9 mouse cellular contexts compared by ENCODE assay signal in the genomic region with DNA sequence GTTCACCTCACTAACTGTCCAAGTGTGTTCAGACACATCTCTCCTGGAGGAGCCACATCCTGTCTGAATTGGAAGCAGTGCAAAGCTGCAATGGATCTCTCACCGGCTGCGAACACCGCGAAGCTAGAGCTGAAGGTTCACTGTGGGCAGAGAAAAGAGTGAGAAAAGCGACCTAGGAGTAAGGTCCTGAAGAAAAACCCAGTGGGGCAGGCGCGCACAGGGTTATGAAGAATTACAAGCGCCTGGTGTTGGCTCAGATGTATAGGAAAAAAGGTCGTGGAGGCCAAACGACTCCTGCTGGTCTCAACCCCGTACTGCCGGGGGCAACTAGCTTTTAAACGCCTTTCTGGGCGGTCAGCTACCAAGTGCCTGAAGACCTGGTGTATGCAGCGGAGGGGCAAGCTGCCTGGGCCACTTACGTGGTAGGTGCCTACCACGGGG. TPM values are rescaled to one million over a fixed set of nuclear protein-coding genes. Genes with fewer than 3 reads are reported as not detected.
DNase-seq lines count a peak whose midpoint lies in the region; ATAC-seq lines count a peak whose summit lies in the region.
"Had no signal": no experiment of that assay in that cellular context is flagged by ENCODE, and none has a peak within 500 bp of the region (broad histone marks: within the 10 kb centered on the region; RNA-seq: fewer than 3 reads in every experiment).

No protein-coding gene starts in this region.

- peaks cover 20% of the 10 kb centered on the region; the same call in 1 of the 2 replicates for H3K4me1 ChIP-seq in midbrain, embryonic 14.5 days (ENCODE audit: control insufficient read depth, insufficient read depth, low read length)
- H3K4me1 ChIP-seq in midbrain, embryonic 13.5 days (replicated peaks): peaks cover 40% of the 10 kb centered on the region
- peaks cover 31% of the 10 kb centered on the region for H3K4me1 ChIP-seq in limb, embryonic 11.5 days (ENCODE audit: control insufficient read depth, insufficient read depth, low read length)

- DNase-seq in adrenal gland, adult 2 months: peak; percentile 41
- DNase-seq in adrenal gland, postnatal 4 days (ENCODE audit: low spot score in 2 of 2): no peak
- peak; percentile 31 for DNase-seq in midbrain, embryonic 14.5 days
- peak; percentile 78 for DNase-seq in limb, embryonic 11.5 days (ENCODE audit: low spot score)
- no peak for DNase-seq in cerebellum, postnatal 25 days
- no peak for DNase-seq in cerebellum, adult 9-11 months
- DNase-seq in layer of hippocampus, postnatal 25 days (ENCODE audit: extremely low spot score in 1 of 2, low spot score in 1 of 2): no peak
- DNase-seq: cerebellum, adult 11 months had no signal

- WGBS in midbrain, embryonic 14.5 days: 1% methylated on average over 17 of the region's 17 CpGs
- 2% methylated on average over 17 of the region's 17 CpGs for WGBS in midbrain, embryonic 13.5 days
- WGBS in limb, embryonic 11.5 days: under 1% methylated on average over 17 of the region's 17 CpGs

- ATAC-seq in midbrain, embryonic 14.5 days (ENCODE audit: low FRiP score, low TSS enrichment): no peak
- no peak for ATAC-seq in midbrain, embryonic 13.5 days
- ATAC-seq in limb, embryonic 11.5 days (ENCODE audit: insufficient number of reproducible peaks, low FRiP score, low TSS enrichment, low read depth): no peak

- H3K27me3 ChIP-seq in midbrain, embryonic 14.5 days (ENCODE audit: control insufficient read depth, insufficient read depth, low read length): peaks cover 82% of the 10 kb centered on the region
- H3K27me3 ChIP-seq in midbrain, embryonic 13.5 days: peaks cover 98% of the 10 kb centered on the region
- peaks cover 80% of the 10 kb centered on the region for H3K27me3 ChIP-seq in limb, embryonic 11.5 days (ENCODE audit: control insufficient read depth, insufficient read depth, low read length)

- no peak overlapping the region for H3K4me2 ChIP-seq in midbrain, embryonic 14.5 days (ENCODE audit: low read length)
- no peak overlapping the region for H3K4me2 ChIP-seq in midbrain, embryonic 13.5 days (replicated peaks)
- H3K4me2 ChIP-seq in limb, embryonic 11.5 days (ENCODE audit: low read depth, severe bottlenecking): peak overlapping the region; percentile 55

- no peak overlapping the region for H3K27ac ChIP-seq in midbrain, embryonic 14.5 days (replicated peaks; ENCODE audit: low read depth, low read length)
- H3K27ac ChIP-seq in midbrain, embryonic 13.5 days: no peak overlapping the region
- H3K27ac ChIP-seq in limb, embryonic 11.5 days (replicated peaks; ENCODE audit: low read depth, low read length): peak overlapping the region; percentile 68

- no peaks in the 10 kb centered on the region for H3K9me3 ChIP-seq in midbrain, embryonic 14.5 days (ENCODE audit: control insufficient read depth, low read length)
- H3K9me3 ChIP-seq in midbrain, embryonic 13.5 days: no peaks in the 10 kb centered on the region
- no peaks in the 10 kb centered on the region for H3K9me3 ChIP-seq in limb, embryonic 11.5 days (ENCODE audit: control insufficient read depth, low read length)

- H3K4me3 ChIP-seq in midbrain, embryonic 14.5 days (replicated peaks; ENCODE audit: low read depth, low read length): no peak overlapping the region
- H3K4me3 ChIP-seq in midbrain, embryonic 13.5 days (replicated peaks): no peak overlapping the region
- peak overlapping the region; percentile 61 for H3K4me3 ChIP-seq in limb, embryonic 11.5 days (ENCODE audit: low read depth, low read length)

- no peaks in the 10 kb centered on the region for H3K36me3 ChIP-seq in midbrain, embryonic 14.5 days (ENCODE audit: control insufficient read depth, insufficient read depth, low read length)
- H3K36me3 ChIP-seq in midbrain, embryonic 13.5 days: no peaks in the 10 kb centered on the region
- no peaks in the 10 kb centered on the region for H3K36me3 ChIP-seq in limb, embryonic 11.5 days (ENCODE audit: control insufficient read depth, insufficient read depth, low read length)

- H3K9ac ChIP-seq in midbrain, embryonic 14.5 days (replicated peaks; ENCODE audit: low read length): no peak overlapping the region
- no peak overlapping the region for H3K9ac ChIP-seq in midbrain, embryonic 13.5 days (replicated peaks)
- H3K9ac ChIP-seq in limb, embryonic 11.5 days (ENCODE audit: low read length): peak overlapping the region; percentile 32

RNA-seq across cellular contexts. Expression of a gene that starts 1.4 kb away (rescaled TPM):
- total RNA-seq in adrenal gland, adult 2 months (2021): 10 to 100 TPM; 16.8 to 29.0 TPM
- 54.5 and 56.0 TPM in 2 replicates for polyA plus RNA-seq in adrenal gland, adult 2 months (2012; rRNA removed)
- total RNA-seq in adrenal gland, postnatal 4 days (2021): 10 to 100 TPM; 63.3 TPM
- polyA plus RNA-seq in midbrain, embryonic 14.5 days (2014; fragmentation: Nextera tagmentation; extraction: Ambion mirVana): 0.69 and 0.83 TPM in 2 replicates
- 0.44 and 0.57 TPM in 2 replicates for polyA plus RNA-seq in midbrain, embryonic 13.5 days (2015; fragmentation: Nextera tagmentation; extraction: Ambion mirVana)
- polyA plus RNA-seq in limb, embryonic 11.5 days (2014; fragmentation: Nextera tagmentation; extraction: Ambion mirVana): 11.3 and 14.9 TPM in 2 replicates
- total RNA-seq in layer of hippocampus, postnatal 25 days (2021): 1 to 10 TPM; 1.7 to 3.0 TPM

RNA-seq across cellular contexts. Expression of a gene that starts 19.2 kb away (rescaled TPM):
- total RNA-seq in adrenal gland, adult 2 months (2021): not detected
- not detected in 2 replicates for polyA plus RNA-seq in adrenal gland, adult 2 months (2012; rRNA removed)
- not detected for total RNA-seq in adrenal gland, postnatal 4 days (2021)
- not detected in 2 replicates for polyA plus RNA-seq in midbrain, embryonic 14.5 days (2014; fragmentation: Nextera tagmentation; extraction: Ambion mirVana)
- polyA plus RNA-seq in midbrain, embryonic 13.5 days (2015; fragmentation: Nextera tagmentation; extraction: Ambion mirVana): not detected in 2 replicates
- polyA plus RNA-seq in limb, embryonic 11.5 days (2014; fragmentation: Nextera tagmentation; extraction: Ambion mirVana): not detected in 2 replicates
- not detected for total RNA-seq in layer of hippocampus, postnatal 25 days (2021)

RNA-seq across cellular contexts. Expression of a gene that starts 55.3 kb away (rescaled TPM):
- total RNA-seq in adrenal gland, adult 2 months (2021): under 1 TPM in 1 of 2 experiments, not detected in 1; 0.10 TPM
- 0.10 and 0.27 TPM in 2 replicates for polyA plus RNA-seq in adrenal gland, adult 2 months (2012; rRNA removed)
- total RNA-seq in adrenal gland, postnatal 4 days (2021): not detected
- 0.21 and 0.22 TPM in 2 replicates for polyA plus RNA-seq in midbrain, embryonic 14.5 days (2014; fragmentation: Nextera tagmentation; extraction: Ambion mirVana)
- polyA plus RNA-seq in midbrain, embryonic 13.5 days (2015; fragmentation: Nextera tagmentation; extraction: Ambion mirVana): 0.20 and 0.26 TPM in 2 replicates
- polyA plus RNA-seq in limb, embryonic 11.5 days (2014; fragmentation: Nextera tagmentation; extraction: Ambion mirVana): 36.3 and 36.7 TPM in 2 replicates
- total RNA-seq in layer of hippocampus, postnatal 25 days (2021): under 1 TPM; 0.32 to 0.35 TPM

Comparison
In these comparisons a context has a peak if more than half of its experiments do, and no peak if none do; other contexts are left out.
1. DNase-seq: peak in adrenal gland, adult 2 months (single experiment), midbrain, embryonic 14.5 days (single experiment) and limb, embryonic 11.5 days (single experiment); none in adrenal gland, postnatal 4 days (0 of 2), cerebellum, postnatal 25 days (0 of 2), cerebellum, adult 9-11 months (single experiment) and layer of hippocampus, postnatal 25 days (0 of 2).
2. RNA of a gene that starts 55.3 kb away (polyA plus RNA-seq): 36.3 to 36.7 TPM in limb, embryonic 11.5 days; 0.10 to 0.27 TPM in adrenal gland, adult 2 months, 0.21 to 0.22 TPM in midbrain, embryonic 14.5 days and 0.20 to 0.26 TPM in midbrain, embryonic 13.5 days; every median in the first group is over 10 times any median in the second.